Mouse (Mus musculus): ENCODE measurements around the gene Mfsd4b2. TPM values are rescaled to one million over a fixed set of nuclear protein-coding genes. Genes with fewer than 3 reads are reported as not detected.

The Mfsd4b2 gene
- polyA plus RNA-seq, 1 experiment from 2014 or later, result not detected

Other genes with a start within 250 kb of the Mfsd4b2 start
- 17.0 and 17.4 TPM in 2 replicates for gene Rev3l, start 194.8 kb downstream of the Mfsd4b2 start, polyA plus RNA-seq (2014; fragmentation: Nextera tagmentation; extraction: Ambion mirVana)
- gene Mfsd4b4, start 27.7 kb downstream of the Mfsd4b2 start, polyA plus RNA-seq (2014; fragmentation: Nextera tagmentation; extraction: Ambion mirVana), result 4.9 and 5.3 TPM in 2 replicates
- gene Mfsd4b3, start 33.2 kb upstream of the Mfsd4b2 start, polyA plus RNA-seq (2014; fragmentation: Nextera tagmentation; extraction: Ambion mirVana), result 0.21 and 0.30 TPM in 2 replicates
- 0.08 and 0.09 TPM in 2 replicates for gene Mfsd4b5, start 59.7 kb upstream of the Mfsd4b2 start, polyA plus RNA-seq (2014; fragmentation: Nextera tagmentation; extraction: Ambion mirVana)
- 0.23 and 0.44 TPM in 2 replicates for gene Mfsd4b1, start 98.3 kb upstream of the Mfsd4b2 start, polyA plus RNA-seq (2014; fragmentation: Nextera tagmentation; extraction: Ambion mirVana)
- 11.0 and 11.2 TPM in 2 replicates for gene Slc16a10, start 215.3 kb upstream of the Mfsd4b2 start, polyA plus RNA-seq (2014; fragmentation: Nextera tagmentation; extraction: Ambion mirVana)